Mouse (Mus musculus) midbrain, embryonic 10.5 days (tissue): ENCODE results near the gene Cox14. TPM values are rescaled to one million over a fixed set of nuclear protein-coding genes. Genes with fewer than 3 reads are reported as not detected.

Source experiments
- DNase-seq: peaks from one replicate; pipeline ENCODE4 v3.0.0-alpha.2; 2017; ENCODE audit warnings: low spot score
- H3K27ac ChIP-seq: fragments of 300-500 bp; sonication (generic); replicated peaks from 2 replicates; pipeline ENCODE4 v1.5.1; 2016; ENCODE audit warnings: mild to moderate bottlenecking
- H3K27me3 ChIP-seq: fragments of 300-500 bp; sonication (generic); 2 replicates; pipeline ENCODE4 v1.6.1; 2016; ENCODE audit warnings: low read depth, mild to moderate bottlenecking; ENCODE audit not compliant: poor library complexity, severe bottlenecking
- H3K36me3 ChIP-seq: fragments of 300-500 bp; sonication (generic); 2 replicates; pipeline ENCODE4 v1.6.1; 2016; ENCODE audit warnings: mild to moderate bottlenecking, moderate library complexity
- H3K4me1 ChIP-seq: fragments of 300-500 bp; sonication (generic); 2 replicates; pipeline ENCODE4 v1.6.1; 2016
- H3K4me3 ChIP-seq: fragments of 300-500 bp; sonication (generic); 2 replicates; pipeline ENCODE4 v1.5.1; 2016; ENCODE audit warnings: mild to moderate bottlenecking, moderate library complexity
- H3K9me3 ChIP-seq: fragments of 300-500 bp; sonication (generic); replicated peaks from 2 replicates; pipeline ENCODE4 v1.6.1; 2016; ENCODE audit warnings: mild to moderate bottlenecking
- WGBS: fragments of 180-500 bp; shearing (Covaris S2); methylation state at CpG from one replicate; pipeline ENCODE4 v1.1.7; 2016; 5-methylcytosine and 5-hydroxymethylcytosine counted together
- polyA plus RNA-seq: library from polyadenylated mRNA; unstranded; fragments of >200 nt; fragmentation: Nextera tagmentation; extraction: Ambion mirVana; gene quantifications from 2 replicates; pipeline ENCODE4 v1.2.1, GENCODE M21; 2016

Gene Cox14
- polyA plus RNA-seq, 1 experiment from 2014 or later: 157 TPM

DNA sequence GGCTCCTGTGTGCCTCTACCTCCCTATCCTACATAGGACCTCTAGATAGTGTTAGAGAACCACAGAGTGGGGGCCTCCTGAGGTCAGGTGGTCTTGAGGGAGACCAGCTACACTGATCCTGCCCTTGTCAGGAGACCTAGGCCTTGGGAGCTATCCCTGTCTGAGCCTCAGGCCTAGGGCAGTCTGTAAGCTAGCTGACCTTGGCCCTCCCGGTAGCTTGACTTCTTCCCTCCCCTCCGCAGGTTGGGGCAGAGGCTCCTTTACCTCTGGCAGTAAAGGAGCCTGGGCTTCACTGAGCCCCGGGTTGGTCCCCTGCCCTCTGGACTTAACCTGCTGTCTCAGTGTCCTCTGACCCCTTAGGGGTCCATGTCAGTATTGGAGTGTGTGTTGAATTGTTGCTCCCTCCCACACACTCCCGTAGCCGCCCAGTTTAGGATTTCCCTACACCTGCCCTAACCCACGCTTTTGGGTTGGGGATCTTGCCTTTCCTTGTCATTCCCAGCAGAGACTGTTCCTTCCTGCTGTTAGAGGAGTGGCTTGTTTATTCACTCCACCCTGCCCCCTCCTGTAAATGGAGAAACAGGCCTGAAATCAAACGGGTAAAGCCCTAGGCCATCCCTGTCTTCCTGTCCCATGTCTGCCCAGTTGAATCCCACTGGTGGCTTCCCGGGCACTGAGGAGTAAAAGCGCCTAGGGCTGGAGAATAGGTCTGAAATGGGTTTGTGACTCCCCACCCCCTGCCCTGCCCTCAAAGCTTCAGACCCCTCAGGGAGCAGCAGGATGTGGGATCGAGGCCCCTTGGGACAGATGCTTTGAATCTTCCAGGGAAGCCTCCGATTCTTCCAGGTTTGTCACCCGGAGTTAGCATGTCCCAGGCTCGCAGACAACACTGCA lies 12.5 kb upstream of the Cox14 start:
- peaks cover 94% of the 10 kb centered on the region for H3K36me3 ChIP-seq
- no peak for DNase-seq
- no peaks in the 10 kb centered on the region for H3K27me3 ChIP-seq
- no peak overlapping the region for H3K27ac ChIP-seq
- no peak overlapping the region for H3K4me3 ChIP-seq
- peaks cover 31% of the 10 kb centered on the region for H3K4me1 ChIP-seq
- 73% methylated on average over 13 of the region's 13 CpGs for WGBS
- no peaks in the 10 kb centered on the region for H3K9me3 ChIP-seq

DNA sequence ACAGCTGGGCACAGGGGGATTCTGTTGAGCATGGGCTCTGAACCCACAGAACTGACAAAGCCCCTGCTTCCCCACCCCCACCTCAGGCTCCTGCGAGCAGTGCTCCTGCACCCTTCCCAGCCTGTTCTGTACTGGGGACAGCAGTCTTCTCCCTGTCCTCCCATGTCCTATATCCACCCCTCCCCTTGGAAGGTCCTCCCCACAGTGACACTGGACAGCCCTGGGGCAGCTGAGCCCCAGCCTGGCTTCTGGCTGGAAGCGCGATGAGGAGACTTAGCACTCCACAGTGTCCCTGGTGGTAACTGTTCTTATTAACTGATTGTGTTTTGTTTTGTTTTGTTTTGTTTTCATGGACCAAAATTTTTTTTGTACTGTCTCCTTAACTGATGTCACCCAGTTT lies 11.8 kb upstream of the Cox14 start:
- no peaks in the 10 kb centered on the region for H3K9me3 ChIP-seq
- H3K4me1 ChIP-seq: peaks cover 38% of the 10 kb centered on the region
- no peaks in the 10 kb centered on the region for H3K27me3 ChIP-seq
- DNase-seq: no peak
- peaks cover 94% of the 10 kb centered on the region for H3K36me3 ChIP-seq
- H3K27ac ChIP-seq: no peak overlapping the region
- no peak overlapping the region for H3K4me3 ChIP-seq
- WGBS: 90% methylated on average over 3 of the region's 3 CpGs

DNA sequence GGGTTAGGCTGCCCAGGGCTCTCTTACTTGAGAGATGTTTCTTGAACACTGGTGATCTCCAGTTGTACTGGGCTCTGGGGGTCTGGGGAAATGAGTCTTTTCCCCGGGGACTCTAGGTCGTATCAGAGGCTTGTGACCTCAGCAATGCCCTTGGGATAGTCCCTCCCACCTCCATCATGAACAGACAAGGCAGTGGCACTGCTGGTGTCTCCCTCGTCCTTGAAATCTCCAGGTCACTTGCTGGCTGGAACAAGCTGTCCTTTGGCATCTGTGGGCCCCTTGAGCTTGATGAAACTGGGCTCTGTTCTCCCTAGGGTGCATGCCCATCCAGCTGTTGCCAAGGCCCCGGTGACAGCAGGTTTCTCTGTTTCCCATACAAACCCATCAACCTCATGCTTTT lies 11.2 kb upstream of the Cox14 start:
- Histone ChIP-seq H3K4me3 (no peak overlapping the region), H3K27me3 (no peaks in the 10 kb centered on the region), H3K9me3 (no peaks in the 10 kb centered on the region), H3K4me1 (peaks cover 40% of the 10 kb centered on the region), H3K27ac (no peak overlapping the region), H3K36me3 (peaks cover 94% of the 10 kb centered on the region)
- 79% methylated on average over 4 of the region's 4 CpGs for WGBS
- DNase-seq: no peak

DNA sequence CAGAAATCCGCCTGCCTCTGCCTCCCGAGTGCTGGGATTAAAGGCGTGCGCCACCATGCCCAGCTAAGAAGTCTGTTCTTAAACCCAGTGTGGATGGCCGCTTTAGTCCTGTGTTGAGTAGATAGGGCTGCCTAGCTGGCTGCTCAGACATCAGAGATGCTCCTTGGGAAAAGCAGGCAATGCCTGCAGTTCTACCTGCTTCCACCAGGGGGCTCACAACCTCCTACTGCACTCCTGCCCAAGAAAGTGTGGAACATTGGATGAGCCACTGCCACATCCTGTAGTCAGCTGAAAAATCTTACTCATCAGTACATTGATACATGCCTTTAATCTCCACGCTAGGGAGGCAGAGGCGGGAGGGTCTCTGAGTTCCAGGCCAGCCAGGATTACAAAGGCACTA lies 10.6 kb upstream of the Cox14 start:
- WGBS: 54% methylated on average over 7 of the region's 7 CpGs
- Histone ChIP-seq H3K36me3 (peaks cover 94% of the 10 kb centered on the region), H3K27me3 (no peaks in the 10 kb centered on the region), H3K4me3 (no peak overlapping the region), H3K27ac (no peak overlapping the region), H3K9me3 (no peaks in the 10 kb centered on the region), H3K4me1 (peaks cover 40% of the 10 kb centered on the region)
- peak; percentile 80 for DNase-seq

DNA sequence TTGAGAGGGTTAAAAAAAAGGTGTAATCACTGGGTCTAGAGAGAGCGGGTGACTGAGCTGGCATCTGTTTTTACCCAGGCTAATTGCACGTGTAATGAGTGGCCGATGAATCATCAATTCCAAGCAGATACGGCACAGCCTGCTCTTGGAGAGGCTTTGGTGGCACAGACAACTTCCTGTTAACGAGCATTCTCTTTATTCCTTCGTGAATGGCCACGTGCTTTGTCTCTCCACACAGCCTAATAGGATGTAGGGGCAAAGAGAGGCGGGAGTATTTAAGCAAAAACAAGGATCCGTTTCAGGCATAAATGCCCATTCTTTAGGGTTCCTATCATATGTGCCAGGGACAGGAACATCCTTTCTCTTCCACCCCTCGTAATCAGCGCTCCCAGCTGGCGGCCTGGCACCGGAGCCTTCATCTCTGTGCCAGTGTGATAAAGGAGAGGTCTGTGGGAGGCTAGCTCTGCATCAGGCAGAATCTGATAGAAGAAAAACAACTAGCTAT lies 10.0 kb upstream of the Cox14 start:
- WGBS: 93% methylated on average over 13 of the region's 13 CpGs
- no peak for DNase-seq
- Histone ChIP-seq H3K36me3 (peaks cover 94% of the 10 kb centered on the region), H3K27ac (peak overlapping the region; percentile 28; the same call in 1 of the 2 replicates), H3K9me3 (no peaks in the 10 kb centered on the region), H3K27me3 (no peaks in the 10 kb centered on the region), H3K4me1 (peaks cover 46% of the 10 kb centered on the region), H3K4me3 (no peak overlapping the region)

DNA sequence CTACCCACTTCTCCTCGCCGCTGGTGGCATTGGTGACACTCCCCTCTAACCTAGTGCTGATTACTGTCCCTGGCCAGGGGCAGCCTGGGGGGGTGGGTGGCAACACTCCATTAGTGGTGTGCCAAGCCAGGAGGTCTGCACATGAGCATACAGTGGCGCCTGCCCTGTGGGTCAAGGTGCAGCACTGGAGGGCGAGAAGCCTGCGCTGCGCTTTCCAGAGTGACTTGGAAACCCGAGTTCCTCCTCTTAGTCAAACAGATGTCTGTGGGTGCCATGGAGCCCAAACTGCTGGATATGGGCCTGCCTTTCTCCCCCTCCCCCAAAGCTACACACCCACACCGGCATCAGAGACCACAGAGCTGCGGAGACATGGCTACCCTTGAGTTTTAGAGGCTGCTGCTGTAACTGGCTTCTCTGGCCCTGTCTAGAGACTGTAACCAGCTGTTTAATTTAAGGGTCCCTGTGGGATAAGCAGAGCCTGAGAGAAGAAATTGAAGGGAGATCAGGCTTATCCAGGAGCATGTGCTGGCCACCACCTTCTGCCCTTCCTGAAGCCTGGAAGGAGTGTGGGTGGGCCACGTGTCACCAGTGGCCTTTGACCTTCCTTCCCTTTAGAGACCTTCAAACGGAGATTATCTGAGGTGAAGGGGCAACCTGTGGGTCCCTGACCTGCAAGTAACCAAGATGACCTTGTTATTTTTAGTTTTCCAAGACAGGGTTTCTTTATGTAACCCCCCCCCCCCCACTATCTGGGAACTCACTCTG lies 9.3 kb upstream of the Cox14 start:
- WGBS: 80% methylated on average over 11 of the region's 11 CpGs
- Histone ChIP-seq H3K27ac (peak overlapping the region; percentile 28; the same call in 1 of the 2 replicates), H3K27me3 (no peaks in the 10 kb centered on the region), H3K9me3 (no peaks in the 10 kb centered on the region), H3K4me1 (peaks cover 50% of the 10 kb centered on the region), H3K36me3 (peaks cover 94% of the 10 kb centered on the region), H3K4me3 (no peak overlapping the region)
- no peak for DNase-seq

DNA sequence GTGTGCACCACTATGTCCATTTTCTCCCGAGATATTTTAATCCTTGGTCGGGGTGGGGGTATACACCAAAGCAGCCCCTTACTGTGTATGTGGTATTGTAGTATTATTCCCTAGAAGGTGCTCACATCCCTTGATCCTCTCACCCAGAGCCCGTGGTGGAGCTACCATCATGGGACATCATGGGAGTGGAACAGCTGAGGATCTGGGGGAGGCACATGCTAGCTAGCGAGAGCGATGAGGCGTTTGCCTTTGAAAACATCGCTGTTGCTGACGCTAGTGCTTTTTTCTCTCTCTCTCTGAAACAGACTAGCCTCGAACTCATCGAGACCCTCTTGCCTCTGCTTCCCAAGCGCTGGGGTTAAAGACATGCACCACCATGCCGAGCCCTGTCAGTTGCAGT lies 8.6 kb upstream of the Cox14 start:
- WGBS: 85% methylated on average over 12 of the region's 12 CpGs
- H3K27ac ChIP-seq: no peak overlapping the region
- H3K27me3 ChIP-seq: no peaks in the 10 kb centered on the region
- peaks cover 51% of the 10 kb centered on the region for H3K4me1 ChIP-seq
- DNase-seq: no peak
- H3K36me3 ChIP-seq: peaks cover 94% of the 10 kb centered on the region
- no peak overlapping the region for H3K4me3 ChIP-seq
- H3K9me3 ChIP-seq: no peaks in the 10 kb centered on the region

DNA sequence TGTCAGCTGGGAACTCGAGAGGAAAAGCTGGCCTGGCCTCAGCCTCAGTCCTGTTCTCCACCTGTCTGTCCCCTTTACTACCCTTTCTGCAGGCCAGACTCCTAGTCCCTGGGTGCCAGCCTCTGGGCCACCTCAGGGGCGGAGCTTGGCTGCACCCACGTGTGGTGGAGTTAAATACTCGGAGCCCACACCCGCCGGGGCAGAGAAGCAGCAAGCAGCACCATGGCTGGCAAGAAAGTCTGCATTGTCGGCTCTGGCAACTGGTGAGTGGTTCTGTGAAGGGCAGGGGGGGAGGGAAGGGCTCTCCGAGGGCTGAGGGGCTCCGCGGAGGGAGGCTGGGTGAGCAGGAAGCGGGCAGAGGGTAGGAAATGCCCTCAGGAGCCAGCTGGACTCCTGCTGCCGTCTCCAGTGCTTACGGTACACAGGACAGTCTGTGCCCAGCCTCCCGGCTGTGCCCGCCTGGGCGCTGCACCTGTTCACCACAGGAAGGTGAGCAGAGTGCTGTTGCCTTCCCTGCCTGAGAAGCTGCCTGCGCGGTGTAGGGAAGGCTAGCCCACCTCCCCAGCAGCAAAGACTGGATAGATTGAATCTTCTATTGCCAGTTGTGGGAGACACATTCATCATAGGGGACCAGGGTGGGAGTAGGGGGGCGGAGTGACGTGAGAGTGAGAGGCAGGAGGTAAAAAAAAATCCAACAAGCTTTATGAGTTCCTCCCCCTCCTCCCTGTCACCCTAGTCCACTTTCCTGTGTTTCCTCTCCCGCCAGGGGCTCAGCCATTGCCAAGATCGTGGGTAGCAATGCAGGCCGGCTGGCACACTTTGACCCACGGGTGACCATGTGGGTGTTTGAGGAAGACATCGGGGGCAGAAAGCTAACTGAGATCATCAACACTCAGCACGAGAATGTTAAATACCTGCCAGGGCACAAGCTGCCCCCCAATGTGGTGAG lies 7.8 kb upstream of the Cox14 start, which contains the start of gene Gpd1:
Gene Gpd1, plus strand, starts transcription at position 130 of the 949 bp plus-strand sequence.
- Histone ChIP-seq H3K4me3 (no peak within 1 kb of the TSS), H3K27ac (0 out of 2 replicates have a peak within 1 kb of the TSS, but pooled peaks have one; percentile 46), H3K9me3 (no peaks in the 10 kb centered on the region), H3K36me3 (peaks cover 94% of the 10 kb centered on the region), H3K4me1 (peaks cover 59% of the 10 kb centered on the region), H3K27me3 (no peaks in the 10 kb centered on the region)
- DNase-seq: no peak
- 77% methylated on average over 22 of the region's 26 CpGs for WGBS

DNA sequence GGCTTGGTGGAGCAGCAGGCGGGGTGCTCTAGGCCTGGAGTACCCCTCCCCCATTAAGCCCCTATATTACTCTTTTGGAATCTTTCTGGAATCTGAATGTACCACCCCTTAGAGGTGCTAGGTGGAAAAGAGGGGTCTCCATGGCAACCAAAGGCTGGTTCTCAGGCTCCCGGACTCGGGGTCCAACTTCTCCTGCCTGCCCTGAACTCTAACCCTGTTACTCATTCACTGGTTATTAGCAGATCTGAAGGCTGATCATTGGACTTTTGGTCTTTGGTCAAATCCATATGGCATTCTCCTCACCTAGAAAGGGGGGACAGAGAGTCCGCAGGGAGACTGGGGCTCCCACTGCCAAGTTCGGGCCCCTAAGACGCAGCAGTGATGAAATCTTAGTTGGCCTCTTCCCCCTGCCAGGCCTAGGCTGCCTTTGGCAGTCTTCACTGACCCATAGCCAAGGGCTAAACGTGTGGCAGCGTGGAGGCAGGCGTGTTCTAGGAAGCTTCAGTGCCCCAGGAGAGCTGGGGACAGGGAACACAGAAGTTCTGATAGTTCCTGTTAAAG lies 6.9 kb upstream of the Cox14 start:
- Histone ChIP-seq H3K27me3 (no peaks in the 10 kb centered on the region), H3K36me3 (peaks cover 91% of the 10 kb centered on the region), H3K27ac (no peak overlapping the region), H3K4me1 (peaks cover 60% of the 10 kb centered on the region), H3K4me3 (no peak overlapping the region), H3K9me3 (no peaks in the 10 kb centered on the region)
- WGBS: 88% methylated on average over 9 of the region's 9 CpGs
- no peak for DNase-seq

DNA sequence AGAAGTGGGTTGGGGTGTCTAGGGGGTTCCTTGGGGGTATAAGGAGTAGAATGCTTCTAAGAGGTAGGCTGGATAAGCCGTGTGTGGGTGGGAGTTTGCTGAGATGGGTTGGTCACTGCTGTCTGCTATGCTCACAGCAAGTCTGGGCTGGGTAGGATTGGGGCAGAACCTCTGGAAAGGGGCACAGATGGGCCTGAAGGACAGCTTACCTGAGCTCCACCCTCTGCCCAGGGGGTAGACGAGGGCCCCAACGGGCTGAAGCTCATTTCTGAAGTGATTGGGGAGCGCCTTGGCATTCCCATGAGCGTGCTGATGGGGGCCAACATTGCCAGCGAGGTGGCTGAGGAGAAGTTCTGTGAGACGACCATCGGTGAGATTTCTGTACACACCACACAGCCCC lies 5.6 kb upstream of the Cox14 start:
- no peaks in the 10 kb centered on the region for H3K9me3 ChIP-seq
- no peak for DNase-seq
- H3K36me3 ChIP-seq: peaks cover 80% of the 10 kb centered on the region
- H3K4me1 ChIP-seq: peaks cover 67% of the 10 kb centered on the region
- no peak overlapping the region for H3K4me3 ChIP-seq
- WGBS: 74% methylated on average over 8 of the region's 8 CpGs
- no peaks in the 10 kb centered on the region for H3K27me3 ChIP-seq
- no peak overlapping the region; the same call in 1 of the 2 replicates for H3K27ac ChIP-seq

DNA sequence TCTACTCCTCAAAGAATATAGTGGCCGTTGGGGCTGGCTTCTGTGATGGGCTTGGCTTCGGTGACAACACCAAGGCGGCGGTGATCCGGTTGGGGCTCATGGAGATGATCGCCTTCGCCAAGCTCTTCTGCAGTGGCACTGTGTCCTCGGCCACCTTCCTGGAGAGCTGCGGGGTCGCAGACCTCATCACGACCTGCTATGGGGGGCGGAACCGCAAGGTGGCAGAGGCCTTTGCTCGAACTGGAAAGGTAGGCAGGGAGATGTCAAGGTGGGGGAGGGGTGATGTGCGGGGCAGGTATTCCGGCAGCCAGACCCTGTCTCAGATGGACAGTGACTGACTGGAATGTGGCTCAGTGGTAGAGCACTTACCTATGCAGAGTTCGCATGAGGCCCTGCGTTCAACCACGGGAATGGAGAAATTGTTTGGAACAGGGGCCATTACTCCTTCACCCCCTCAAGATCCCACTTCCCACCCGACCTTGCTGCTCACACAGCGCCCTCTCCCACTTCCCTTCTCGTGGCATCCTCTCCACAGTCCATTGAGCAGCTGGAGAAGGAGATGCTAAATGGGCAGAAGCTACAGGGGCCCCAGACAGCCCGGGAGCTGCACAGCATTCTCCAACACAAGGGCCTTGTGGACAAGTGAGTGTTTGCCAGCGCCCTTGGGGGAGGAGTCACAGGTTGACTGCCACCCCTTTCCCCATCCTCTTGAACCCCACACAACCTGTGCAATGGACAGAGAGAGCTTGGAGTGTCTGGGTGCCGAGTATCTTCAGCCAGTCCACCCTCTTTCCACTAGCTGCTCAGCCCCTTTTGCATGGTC lies 3.3 kb upstream of the Cox14 start:
- no peak for DNase-seq
- Histone ChIP-seq H3K36me3 (peaks cover 62% of the 10 kb centered on the region), H3K4me3 (no peak overlapping the region), H3K27ac (no peak overlapping the region), H3K9me3 (no peaks in the 10 kb centered on the region), H3K27me3 (no peaks in the 10 kb centered on the region), H3K4me1 (peaks cover 70% of the 10 kb centered on the region)
- 86% methylated on average over 25 of the region's 25 CpGs for WGBS
